Mouse (Mus musculus) c-Kit-positive CD71-negative TER-119-negative erythroid progenitor cells, embryonic 14.5 days (primary cell): ENCODE measurements around the gene Tmem119.
"Not testable (repeated sequence)": the region's sequence is repeated elsewhere in the genome, so short reads cannot be mapped to it uniquely, and the experiment has no call there.

Experiments used
- DNase-seq: peaks from one replicate; pipeline ENCODE4 v3.0.0-alpha.2; 2013; ENCODE audit warnings: low read depth

Tmem119 gene

DNA sequence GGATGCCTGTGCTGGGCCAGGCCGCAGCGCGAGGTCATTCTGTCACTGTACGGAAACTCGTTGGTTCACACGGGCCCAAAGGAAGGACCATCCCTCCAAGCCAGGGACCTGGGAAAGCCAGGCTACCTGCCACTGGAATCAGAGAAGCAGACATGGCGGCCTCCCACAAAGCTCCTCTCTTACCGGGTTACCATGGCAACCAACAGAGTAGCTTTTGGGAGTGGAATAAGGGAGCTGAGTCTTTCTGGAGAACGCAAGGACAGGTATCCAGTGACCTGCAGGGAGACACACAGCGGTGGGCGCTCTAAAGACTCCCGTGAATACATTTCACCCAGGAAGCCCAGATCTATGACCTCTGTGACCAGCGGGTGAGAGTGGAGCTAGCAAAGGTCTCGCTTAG lies 18.3 kb upstream of the Tmem119 start:
- DNase-seq = no peak

DNA sequence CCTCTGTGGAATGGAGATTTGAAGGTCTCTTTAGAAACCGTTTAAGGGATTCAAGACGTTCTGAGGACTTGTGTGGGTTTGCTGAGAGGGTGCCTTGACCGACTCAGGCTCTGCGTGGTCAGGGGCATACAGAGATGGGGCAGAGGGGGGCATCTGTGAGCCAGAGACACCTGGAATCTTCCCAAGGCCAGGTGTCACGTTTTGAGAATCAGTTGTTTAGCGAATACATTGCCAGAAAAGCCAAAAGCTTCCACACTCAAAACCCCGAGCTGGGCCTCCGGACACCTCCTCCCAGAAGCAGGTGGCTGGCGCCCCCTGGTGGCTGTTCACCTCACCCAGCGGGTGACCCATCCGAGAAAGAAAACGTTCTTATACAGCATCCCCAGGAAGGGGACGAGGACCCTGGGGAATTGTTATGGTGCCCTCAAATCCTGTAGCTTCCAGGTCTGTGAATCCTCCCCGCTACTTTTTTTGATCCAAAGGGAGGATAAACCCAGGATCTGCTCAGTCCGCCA lies 15.4 kb upstream of the Tmem119 start:
- DNase-seq = peak; percentile 74

DNA sequence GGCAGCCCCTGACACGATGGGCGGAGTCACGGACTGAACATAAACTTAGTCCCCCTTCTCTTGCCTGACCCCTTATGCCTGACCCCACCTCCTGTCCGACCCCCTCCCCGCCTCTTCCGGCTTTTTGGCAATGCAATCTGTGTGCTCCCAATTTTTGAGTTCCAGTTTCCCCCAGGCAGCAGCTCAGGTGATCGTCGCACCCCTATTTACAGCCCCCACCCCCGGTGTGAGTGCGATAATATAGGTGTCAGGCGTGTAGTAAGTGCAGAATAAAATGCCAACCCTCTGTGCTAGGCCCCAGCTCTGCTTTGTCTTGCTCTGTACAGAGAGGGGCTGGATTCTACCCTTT lies 14.7 kb upstream of the Tmem119 start:
- no peak for DNase-seq

DNA sequence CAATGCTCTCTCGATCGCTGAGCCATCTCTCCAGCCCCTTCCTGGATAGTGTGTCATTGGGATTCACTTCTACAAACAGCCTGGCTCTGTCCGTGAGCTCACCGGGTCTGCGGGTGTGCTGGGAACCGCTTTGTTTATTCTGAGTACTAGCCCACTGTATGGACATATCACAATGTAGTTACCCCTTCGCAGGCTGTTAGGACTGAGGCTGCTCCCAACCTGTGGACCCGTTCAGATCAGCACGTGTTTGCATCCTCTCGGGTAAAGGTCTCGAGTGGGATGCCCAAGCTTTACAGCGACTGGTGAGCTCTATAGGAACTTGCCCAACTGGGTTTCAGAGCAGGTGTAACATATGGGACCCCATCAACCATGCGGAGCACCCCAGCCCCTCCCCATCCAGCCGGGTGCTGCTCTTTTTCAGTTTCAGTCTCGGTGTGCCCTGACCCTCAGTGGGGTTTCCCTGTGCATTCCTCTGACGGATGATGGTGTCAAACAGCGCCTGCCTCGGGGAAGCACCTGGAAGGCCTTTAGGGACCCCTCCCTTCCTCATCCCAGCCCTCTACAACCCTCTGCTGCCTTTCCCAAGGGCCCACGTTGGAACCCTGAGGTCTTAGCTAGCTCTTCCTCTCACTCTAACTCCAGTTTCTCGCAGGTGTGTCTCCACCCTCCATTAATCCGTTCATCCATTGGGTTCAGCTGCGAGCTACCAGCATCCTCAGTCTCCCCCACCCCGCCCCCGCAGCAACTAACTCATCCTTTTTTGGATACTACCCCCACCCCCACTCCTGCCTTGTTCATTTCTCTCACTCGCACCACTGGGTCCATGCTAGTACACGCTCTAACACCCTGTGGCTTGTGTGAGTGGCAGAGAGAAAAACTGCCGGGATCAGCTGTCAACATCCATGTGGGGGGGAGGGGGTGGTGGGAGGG lies 14.1 kb upstream of the Tmem119 start:
- DNase-seq = no peak

DNA sequence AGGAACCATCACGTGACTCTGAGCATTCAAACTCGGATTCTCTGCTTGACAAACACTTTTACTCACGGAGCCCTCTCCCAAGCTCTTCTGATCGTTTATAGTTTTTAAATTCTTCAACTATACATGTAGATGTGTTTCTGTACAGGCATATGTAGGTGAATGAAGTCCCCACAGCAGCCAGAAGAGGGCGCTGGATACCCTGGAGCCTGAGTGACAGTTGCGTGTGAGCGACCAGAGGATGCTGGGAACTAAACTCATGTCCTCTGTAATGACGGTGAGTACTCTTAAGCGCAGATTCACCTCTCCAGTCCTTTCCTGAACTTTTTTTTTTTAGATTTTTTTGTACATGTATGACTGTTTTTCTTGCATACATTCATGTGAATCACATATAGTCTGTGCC lies 13.3 kb upstream of the Tmem119 start:
- DNase-seq = no peak

DNA sequence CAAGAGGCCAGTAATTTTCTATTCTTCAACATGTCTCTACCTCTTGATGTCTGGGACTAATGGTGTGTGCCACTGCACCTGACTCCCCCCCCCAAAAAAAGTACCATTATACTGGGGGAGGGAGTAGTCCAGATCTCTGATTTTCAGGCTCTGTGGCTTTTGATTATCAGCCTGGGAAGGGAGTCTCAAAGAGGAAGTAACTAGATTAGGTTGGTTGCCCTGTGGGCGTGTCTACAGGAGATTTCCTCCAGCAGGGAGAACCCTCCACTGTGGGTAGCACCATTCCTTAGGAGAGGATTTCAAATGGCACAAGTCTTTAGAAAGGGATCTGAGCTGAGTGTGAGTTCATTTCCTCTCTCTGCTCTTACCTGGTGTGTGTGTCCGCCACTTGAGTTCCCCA lies 12.3 kb upstream of the Tmem119 start:
- no peak for DNase-seq

DNA sequence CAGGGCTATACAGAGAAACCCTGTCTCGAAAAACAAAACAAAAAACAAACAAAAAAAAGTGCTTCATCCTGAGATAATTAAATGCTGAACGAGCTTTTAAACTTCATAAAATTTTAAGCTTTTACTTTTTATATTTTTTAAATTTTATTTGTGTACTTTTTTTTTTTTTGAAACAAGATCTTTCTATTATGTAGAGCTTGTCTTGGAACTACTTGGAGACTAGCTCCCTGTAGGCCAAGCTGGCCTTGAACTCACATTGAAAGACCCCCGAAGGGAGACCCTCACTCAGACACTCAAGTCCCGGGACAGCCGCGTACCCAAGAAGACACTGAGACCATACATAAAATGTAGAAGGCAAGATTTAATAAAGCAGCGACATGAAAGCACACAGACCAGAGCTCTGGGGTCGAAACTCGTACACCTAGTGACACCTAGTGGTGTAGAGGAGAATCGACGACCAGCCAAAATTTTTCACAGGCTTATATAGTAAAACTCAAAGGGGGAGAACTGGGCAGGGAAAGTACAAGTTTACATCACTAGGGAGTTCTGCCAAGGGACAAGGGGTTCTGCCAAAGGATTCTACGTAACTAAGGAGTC lies 11.6 kb upstream of the Tmem119 start:
- not testable (repeated sequence) for DNase-seq

DNA sequence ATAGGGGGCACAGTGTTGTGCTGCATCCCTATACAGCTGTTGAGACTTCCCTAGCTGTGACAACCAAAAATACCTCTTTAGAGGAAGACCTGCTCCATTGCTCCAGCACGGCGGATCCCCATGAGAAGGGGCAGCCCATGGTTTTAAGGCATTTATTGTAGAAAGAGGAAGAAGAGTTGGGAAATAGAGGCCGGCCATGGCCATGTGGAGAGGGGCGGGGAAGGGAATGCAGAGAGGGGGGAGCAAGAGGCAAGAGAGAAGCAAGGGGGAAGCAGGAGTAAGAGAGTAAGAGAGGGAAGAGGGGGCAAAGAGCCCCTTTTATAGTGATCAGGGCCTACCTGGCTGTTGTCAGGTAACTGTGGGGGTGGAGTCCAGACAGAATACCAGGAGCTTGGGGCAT lies 9.8 kb upstream of the Tmem119 start:
- DNase-seq = no peak

DNA sequence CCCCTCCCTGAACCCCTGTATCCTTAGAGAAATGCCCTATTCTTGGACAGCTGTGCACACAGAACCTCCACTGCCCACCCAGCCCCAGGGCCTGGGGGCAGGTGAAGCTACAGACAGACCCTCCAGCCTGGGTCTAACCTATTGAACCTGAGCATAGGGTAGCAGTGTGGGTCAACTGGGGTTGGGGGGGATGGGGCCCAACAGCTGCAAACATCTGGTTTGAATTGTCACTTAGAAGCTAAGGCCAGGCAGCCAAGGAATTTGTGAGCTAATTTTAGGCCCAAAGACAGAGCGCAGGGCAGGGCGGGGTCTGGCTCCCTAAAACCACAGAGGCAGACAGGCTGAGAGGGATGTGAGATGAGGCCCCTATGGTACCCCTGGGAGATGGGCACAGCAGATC lies 7.9 kb upstream of the Tmem119 start:
- no peak for DNase-seq

DNA sequence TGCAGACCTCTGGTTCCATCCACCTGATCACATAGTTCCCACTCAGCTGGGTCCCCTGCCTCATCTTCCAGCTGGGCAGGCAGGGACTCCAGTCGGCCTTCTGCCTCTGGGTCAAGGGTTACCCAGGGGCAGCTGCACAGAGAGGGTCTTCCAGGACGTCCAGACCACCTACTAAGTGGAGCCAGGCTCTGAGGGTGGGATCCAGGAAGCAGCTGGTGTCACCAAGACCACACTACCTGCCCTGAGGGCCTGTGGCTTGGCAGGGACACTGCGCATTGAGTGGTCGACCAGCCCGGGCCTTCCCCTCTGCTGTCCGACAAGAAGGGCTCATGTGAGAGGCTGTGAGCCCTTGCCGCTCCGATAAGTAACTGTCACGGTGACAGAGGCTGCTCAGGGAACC lies 7.4 kb upstream of the Tmem119 start:
- DNase-seq = no peak

DNA sequence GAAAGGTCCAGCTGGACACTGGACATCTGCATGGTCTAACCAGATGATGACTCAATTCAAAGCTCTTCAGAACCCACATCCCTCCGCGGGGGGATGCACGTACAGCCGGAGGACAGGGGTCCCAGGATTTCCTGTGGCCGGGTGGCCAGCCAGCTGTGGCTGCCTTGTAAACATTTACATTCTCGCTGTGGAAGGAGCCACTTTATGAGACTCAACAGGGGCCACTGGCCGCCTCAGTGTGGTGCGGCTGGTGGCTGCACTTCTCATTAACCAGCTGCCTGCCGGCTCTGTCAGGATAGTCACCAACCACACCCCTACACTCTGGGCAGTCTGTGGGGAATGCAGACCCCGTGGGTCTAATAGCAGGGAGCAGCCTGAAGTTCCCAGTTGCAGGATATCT lies 6.1 kb upstream of the Tmem119 start:
- DNase-seq = no peak

DNA sequence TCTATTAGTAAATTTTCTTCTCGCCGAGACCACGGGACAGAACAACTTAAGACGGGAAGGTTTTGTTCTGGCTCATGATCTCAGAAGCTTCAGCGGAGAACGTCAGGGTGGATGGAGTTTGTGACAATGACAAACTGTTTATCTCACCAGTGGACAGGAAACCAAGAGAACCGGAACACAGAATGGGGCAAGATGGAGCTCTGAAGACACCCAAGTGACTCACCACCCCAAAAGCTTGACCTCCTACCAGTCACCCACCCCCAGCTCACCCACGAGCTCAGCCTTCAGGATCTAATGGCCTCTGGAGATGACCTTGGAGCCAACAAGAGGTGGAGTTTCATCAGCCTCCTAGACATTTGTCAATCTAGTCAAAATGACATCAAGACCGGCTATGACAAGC lies 5.0 kb upstream of the Tmem119 start:
- no peak for DNase-seq

DNA sequence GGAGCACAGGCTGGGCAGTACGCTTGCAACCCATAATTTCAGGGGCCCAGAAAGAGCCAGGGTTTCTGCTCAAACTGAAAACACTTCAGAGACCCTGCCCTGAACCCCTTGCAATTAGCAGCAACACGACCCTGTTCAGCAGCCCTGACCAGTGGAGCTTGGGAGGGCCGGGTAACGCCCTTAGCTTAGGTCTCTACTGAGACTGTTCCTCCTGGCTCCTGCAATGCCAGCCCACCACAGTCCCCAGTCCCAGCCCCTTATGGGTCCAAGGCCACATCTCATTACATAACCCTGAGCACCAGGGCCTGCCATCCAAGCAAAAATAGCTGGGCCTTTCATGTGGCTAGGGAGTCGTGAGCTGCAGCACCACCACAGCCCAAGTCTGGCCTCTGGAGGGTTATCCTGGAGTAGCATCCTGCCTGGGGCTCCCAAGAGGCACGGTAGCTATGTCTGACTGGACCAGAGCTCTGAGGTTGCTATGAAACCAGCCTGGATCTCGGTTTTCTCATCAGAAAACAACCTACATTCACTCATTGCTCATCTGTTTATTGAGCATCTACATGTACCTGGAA lies 4.2 kb upstream of the Tmem119 start:
- no peak for DNase-seq

DNA sequence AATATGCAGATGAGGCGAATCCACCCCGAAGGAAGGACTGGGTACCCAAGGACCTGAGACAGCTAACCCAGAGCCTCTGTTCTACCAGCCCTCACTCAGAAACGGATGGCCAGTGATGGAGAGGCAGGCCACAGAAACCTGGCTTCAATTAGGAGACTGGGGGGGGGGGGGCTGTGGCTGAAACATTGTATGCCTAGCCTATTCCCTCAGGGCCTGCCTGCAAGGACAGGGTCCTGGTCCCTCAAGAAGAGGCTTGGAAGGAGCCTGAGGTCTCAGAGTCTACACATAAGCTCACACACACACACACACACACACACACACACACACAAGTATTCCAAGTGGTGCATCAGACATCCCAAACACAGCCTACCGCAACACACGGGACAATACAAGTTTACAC lies 625 bp downstream of the Tmem119 start:
- no peak for DNase-seq

DNA sequence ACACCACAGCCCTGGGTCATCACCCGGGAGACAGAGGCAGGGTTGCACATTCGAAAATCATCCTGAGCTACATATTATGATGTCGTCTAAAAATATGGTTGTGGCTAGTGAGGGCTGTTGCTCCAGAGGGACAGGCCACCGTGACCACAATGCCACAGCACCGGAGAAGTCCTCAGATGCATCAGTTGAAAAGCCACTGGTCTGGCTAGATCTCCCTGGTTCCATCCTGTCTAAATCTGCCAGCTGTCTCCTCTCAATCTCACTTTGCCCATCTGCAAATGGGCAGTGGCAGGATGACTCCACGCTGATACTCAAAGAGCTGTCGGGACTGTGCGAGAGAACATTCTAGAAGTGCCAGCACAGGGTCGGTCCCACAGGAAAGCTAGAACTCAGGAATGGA lies 1.8 kb downstream of the Tmem119 start:
- no peak for DNase-seq

DNA sequence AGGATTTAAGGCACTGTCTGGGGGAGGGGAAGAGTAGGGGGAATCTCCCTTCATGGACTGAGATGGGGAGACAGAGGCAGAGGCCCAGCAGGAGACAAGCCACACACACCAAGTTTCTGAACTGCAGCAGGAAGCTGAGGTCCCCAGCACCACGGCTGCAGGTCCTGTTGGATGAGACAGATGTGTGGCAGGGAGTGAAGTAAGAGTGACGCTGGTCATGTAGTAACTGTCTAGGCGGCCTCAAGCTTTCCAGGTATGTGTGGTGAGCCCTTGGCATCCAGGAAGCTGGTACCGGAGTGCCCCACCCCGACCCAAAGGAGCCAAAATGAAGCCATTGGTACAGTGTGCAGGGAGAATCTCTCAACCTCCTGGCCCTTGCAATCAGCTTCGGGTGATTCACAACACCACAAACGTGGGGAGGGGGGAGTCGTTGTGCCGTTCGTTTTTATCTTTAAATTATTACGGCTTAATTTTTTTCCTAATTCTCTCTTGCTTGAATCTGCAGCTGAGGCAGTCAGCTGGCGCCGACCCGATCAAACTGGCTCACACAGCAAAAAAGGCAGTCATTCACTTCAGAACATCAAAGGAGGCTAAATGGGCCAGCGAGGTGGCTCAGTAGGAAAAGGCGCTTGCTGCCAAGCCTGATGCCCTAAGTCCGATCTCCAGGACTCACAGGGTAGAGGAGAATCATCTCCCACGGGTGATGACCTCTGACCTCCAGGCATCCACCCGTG lies 3.0 kb downstream of the Tmem119 start:
- no peak for DNase-seq

DNA sequence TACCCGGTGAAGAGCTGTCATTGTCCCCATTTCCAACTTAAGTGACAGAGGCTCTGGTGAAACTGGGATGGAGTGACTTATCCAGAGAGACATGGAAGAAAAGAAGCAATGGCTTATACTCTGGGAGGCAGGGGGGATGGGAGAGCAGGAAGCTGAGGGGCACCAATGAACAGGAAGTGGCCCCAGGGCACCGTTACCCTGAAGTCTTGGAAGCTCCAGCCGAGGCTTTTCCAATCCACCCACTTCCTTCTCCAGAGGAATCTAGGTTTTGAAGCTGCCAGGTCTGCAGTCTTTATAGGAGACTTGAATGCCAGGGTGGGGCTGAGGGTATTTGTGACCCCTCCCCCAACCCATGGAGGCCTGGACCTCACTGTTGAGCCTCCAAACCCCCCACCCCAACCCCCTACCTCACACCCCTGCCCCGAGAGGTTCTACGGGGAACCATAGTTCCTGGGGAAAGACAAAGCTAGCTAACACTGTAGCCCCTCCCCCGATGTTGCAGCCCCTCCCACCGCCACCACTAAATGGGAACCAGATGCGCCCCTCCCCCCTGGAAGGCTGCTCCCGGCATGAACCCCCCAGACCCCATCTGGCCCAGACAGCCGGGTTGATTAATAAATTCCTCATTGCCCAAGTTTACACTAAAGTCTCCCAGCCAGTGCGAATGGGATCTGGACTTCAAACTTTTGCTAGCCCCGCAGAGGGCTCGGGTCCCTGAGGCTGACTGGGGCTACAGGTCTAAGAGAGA lies 3.7 kb downstream of the Tmem119 start:
- DNase-seq = no peak

DNA sequence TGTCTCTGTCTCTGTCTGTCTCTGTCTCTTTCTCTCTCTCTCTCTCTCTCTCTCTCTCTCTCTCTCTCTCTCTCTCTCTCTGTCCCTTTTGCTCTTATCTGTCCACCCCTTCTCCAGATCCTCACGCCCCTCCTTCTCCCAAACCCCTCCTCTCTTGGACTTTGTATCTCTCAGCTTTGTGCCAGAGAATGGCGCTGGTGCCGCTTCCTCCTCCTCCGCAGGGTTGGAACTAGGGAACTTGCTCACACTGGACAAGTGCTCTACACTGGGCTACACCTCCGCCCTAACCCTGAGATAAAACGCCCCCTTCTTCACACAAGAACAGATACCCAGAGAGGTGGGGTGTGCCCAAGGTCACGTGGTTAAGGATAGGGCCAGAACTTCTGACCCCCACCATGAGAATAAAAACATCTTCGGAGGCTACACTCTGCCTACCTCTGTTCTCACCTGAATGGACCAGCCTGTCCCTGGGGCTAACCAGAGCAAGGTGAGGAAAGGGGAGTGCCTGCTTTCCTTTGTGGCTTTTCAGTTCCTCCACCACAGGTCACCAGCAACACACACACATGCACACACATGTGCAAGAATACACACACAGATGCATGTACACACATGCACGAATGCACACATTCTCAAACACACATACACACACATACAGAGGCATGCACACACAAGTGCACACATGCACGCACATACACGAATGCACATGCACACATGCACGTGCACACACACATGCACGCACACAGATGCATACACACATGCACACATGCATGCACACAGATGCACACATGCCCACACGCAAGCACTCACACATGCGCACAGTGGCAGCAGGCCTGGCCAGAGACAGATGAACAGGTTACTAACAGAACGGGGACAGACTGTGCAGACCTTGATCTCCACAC lies 8.9 kb downstream of the Tmem119 start:
- no peak for DNase-seq

DNA sequence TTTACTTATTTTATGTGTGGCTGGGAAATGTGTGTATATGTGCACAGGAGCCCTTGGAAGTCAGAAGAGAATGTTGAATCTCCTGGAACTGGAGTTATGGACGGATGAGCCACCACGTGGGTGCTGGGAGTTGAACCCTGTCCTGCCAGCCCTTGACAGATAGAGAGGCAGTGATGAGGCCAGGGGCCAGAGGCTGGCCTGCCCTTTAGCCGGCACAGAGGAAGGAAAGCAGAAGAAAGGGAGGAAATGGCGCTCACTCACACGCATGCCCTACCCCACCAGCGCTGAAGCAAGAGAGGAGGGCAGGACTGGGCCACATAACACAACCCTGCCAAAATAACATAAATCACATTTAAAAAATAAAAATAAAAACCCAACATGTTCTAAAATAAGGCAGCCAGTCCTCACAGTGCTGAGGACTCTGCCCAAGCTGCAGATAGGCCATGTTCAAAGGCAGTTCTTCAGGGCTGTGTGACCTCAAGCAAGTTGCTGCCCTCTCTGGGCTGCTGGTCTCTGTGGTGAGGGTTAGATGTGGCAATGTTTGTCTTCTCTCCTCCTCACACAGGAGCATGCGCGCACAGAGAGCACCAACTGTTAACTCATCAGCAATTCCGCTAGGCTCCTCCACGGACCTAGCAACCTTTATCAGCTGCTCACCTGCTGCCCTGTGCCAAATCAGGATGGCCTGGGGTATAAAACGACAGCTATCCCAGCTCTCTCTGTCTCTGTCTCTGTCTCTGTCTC lies 9.7 kb downstream of the Tmem119 start:
- no peak for DNase-seq
